Mouse (Mus musculus): ENCODE results near the gene B4galt1. TPM values are rescaled to one million over a fixed set of nuclear protein-coding genes. Genes with fewer than 3 reads are reported as not detected.
"Not testable (repeated sequence)": the region's sequence is repeated elsewhere in the genome, so short reads cannot be mapped to it uniquely, and the experiment has no call there.

Gene B4galt1
- polyA plus RNA-seq, 1 experiment = 5.2 TPM

- no peak for DNase-seq (ENCODE audit: extremely low spot score in 1 of 2, low spot score in 1 of 2)
These were observed 32.3 kb downstream of the B4galt1 start for GRCm38 (mm10) chr4:40821303-40822023.

- DNase-seq (ENCODE audit: extremely low spot score in 1 of 2, low spot score in 1 of 2) = no peak
These were observed 32.9 kb downstream of the B4galt1 start for GRCm38 (mm10) chr4:40820903-40821302.

GRCm38 (mm10) chr4:40820024-40820423 lies 33.8 kb downstream of the B4galt1 start:
- DNase-seq (ENCODE audit: extremely low spot score in 1 of 2, low spot score in 1 of 2) = no peak

- DNase-seq (ENCODE audit: extremely low spot score in 1 of 2, low spot score in 1 of 2) = no peak
These were observed 34.7 kb downstream of the B4galt1 start for GRCm38 (mm10) chr4:40819151-40819550.

GRCm38 (mm10) chr4:40818421-40818820 lies 35.4 kb downstream of the B4galt1 start:
- no peak for DNase-seq (ENCODE audit: extremely low spot score in 1 of 2, low spot score in 1 of 2)

- no peak for DNase-seq (ENCODE audit: extremely low spot score in 1 of 2, low spot score in 1 of 2)
These were observed 35.9 kb downstream of the B4galt1 start for GRCm38 (mm10) chr4:40817936-40818335.

GRCm38 (mm10) chr4:40815775-40816372 lies 37.9 kb downstream of the B4galt1 start:
- DNase-seq (ENCODE audit: extremely low spot score in 1 of 2, low spot score in 1 of 2) = no peak

GRCm38 (mm10) chr4:40815120-40815519 lies 38.7 kb downstream of the B4galt1 start:
- DNase-seq (ENCODE audit: extremely low spot score in 1 of 2, low spot score in 1 of 2) = no peak

GRCm38 (mm10) chr4:40814359-40814758 lies 39.4 kb downstream of the B4galt1 start:
- DNase-seq (ENCODE audit: extremely low spot score in 1 of 2, low spot score in 1 of 2) = no peak

GRCm38 (mm10) chr4:40812891-40813290 lies 40.9 kb downstream of the B4galt1 start:
- no peak for DNase-seq (ENCODE audit: extremely low spot score in 1 of 2, low spot score in 1 of 2)

GRCm38 (mm10) chr4:40810481-40810880 lies 43.3 kb downstream of the B4galt1 start:
- DNase-seq (ENCODE audit: extremely low spot score in 1 of 2, low spot score in 1 of 2) = no peak

- no peak for DNase-seq (ENCODE audit: extremely low spot score in 1 of 2, low spot score in 1 of 2)
These were observed 46.4 kb downstream of the B4galt1 start for GRCm38 (mm10) chr4:40807382-40807781.

- no peak for DNase-seq (ENCODE audit: extremely low spot score in 1 of 2, low spot score in 1 of 2)
These were observed 48.4 kb downstream of the B4galt1 start for GRCm38 (mm10) chr4:40805401-40805800.

GRCm38 (mm10) chr4:40802787-40803186 lies 51.0 kb downstream of the B4galt1 start:
- no peak for DNase-seq (ENCODE audit: extremely low spot score in 1 of 2, low spot score in 1 of 2)

- DNase-seq (ENCODE audit: extremely low spot score in 1 of 2, low spot score in 1 of 2) = no peak
These were observed 51.9 kb downstream of the B4galt1 start for GRCm38 (mm10) chr4:40801908-40802307.

- no peak for DNase-seq (ENCODE audit: extremely low spot score in 1 of 2, low spot score in 1 of 2)
These were observed 52.9 kb downstream of the B4galt1 start for GRCm38 (mm10) chr4:40800873-40801272.

GRCm38 (mm10) chr4:40798833-40799555 lies 54.8 kb downstream of the B4galt1 start:
- DNase-seq (ENCODE audit: extremely low spot score in 1 of 2, low spot score in 1 of 2) = not testable (repeated sequence)

GRCm38 (mm10) chr4:40795761-40796160 lies 58.0 kb downstream of the B4galt1 start:
- no peak for DNase-seq (ENCODE audit: extremely low spot score in 1 of 2, low spot score in 1 of 2)

- DNase-seq (ENCODE audit: extremely low spot score in 1 of 2, low spot score in 1 of 2) = no peak
These were observed 59.5 kb downstream of the B4galt1 start for GRCm38 (mm10) chr4:40794320-40794719.

GRCm38 (mm10) chr4:40791176-40791575 lies 62.6 kb downstream of the B4galt1 start:
- no peak for DNase-seq (ENCODE audit: extremely low spot score in 1 of 2, low spot score in 1 of 2)

GRCm38 (mm10) chr4:40786578-40786977 lies 67.2 kb downstream of the B4galt1 start:
- no peak for DNase-seq (ENCODE audit: extremely low spot score in 1 of 2, low spot score in 1 of 2)

Data from frontal cortex, adult 2 months (tissue).